Mouse (Mus musculus) stomach, postnatal 0 days (tissue): ENCODE measurements around the gene 4931409K22Rik.

Experiments
- CTCF ChIP-seq: IDR thresholded peaks from 2 replicates; pipeline ENCODE4 v1.5.1; 2016; ENCODE audit warnings: antibody characterized with exemption, low read depth, mild to moderate bottlenecking, moderate library complexity
- EP300 ChIP-seq: optimal IDR thresholded peaks from 2 replicates; pipeline ENCODE3; 2016; ENCODE audit warnings: antibody characterized with exemption

DNA sequence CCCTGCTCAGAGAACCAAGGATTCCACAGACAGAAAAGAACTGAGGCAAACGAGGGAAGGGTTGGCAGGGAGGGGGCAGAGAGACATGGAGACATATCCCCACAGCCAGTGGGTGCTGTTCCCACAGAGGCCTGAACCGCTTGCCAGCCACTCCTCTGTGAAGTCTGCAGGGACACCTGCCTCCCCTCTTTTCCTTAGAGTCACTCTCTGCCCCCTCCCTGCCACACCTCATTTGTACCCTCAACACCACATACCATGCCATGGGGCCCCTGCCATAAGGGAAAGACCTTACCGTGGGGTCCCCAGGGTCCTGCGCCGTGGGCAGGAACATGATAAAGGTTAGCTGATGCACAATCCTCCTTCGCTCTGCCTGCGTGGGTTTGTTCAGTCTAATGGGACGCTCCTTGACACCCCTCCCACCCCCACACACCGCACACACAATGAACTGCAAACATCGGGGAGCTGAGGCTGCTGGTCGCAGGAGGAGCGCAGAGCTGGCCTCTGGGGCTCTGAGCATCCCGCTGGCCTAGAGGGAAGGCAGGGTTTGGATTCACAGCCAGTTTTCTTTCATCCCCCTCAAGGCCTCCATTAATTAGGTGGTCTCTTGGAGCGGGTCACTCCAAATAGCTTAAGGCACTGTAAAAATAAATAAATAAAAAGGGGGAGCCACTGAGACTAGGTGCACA lies 49.5 kb upstream of the 4931409K22Rik start:
- TF ChIP-seq CTCF: peak; percentile 15; the same call in 1 of the 2 replicates
- TF ChIP-seq EP300: no peak
